Mouse (Mus musculus) frontal cortex, adult 2 months (tissue): ENCODE measurements around the gene Fgfr2. TPM values are rescaled to one million over a fixed set of nuclear protein-coding genes. Genes with fewer than 3 reads are reported as not detected.
"Not testable (repeated sequence)": the region's sequence is repeated elsewhere in the genome, so short reads cannot be mapped to it uniquely, and the experiment has no call there.

Experiments used
- DNase-seq, 2 experiments: peaks; one replicate each; pipeline ENCODE4 v3.0.0; 2022; ENCODE audit warnings: low spot score in 1 of 2; ENCODE audit errors: extremely low spot score in 1 of 2
- polyA plus RNA-seq: library from polyadenylated mRNA; depleted of rRNA; stranded (reverse); fragments of >200 nt; gene quantifications from 2 replicates; pipeline ENCODE4 v1.2.3, GENCODE M21; 2012

The Fgfr2 gene
- polyA plus RNA-seq, 1 experiment, result 69.6 TPM

- DNase-seq, result no peak
Observed at GRCm38 (mm10) chr7:131542115-131542871, 1580.9 kb downstream of the Fgfr2 start, which contains the start of gene Hmx3. Gene Hmx3 (plus strand): TSS chr7:131542867.

DNA sequence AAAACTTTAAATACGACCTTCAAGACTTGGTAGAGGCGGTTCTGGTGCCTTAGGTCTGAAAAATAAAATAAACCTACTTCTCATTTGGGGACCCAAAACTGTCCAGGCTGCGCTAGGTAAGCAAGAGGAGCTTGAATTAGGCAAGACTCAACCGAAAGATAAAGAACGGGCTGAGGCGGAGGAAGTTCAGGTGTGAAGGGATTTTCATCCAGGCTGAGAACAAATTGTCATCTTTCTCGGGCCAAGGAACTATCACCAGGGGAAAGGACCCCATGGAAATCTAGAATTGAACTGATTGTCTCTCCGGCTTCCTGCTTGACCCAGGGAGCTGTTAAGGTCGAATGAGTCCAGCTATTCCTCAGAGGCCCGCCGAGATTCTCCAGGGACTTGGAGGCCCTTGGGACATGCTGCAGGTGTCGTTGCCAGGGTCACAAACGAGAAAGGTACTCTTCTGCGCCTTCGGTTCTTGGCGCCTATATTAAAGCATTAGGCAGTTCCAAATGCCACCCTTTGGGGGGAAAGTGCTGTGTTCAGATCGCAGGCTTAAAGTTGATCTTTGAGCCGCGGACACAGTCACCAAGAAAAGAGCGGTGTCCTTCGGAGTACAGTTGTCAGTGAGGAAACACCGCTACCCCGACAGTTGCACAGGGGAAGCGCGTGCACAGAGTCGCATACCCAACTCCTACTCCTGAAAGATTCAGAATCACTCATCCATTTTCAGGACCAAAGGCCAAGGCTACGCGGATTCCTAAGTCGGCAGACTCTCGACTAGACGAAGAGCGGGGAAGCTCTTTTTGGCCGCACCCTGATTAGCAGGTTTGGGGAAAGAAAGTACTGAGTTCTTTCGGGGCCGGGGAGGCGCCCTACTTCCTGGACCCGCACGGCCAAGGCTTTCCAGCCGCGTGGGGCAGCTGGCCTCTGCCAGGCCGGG, 1581.7 kb downstream of the Fgfr2 start:
- no peak for DNase-seq

GRCm38 (mm10) chr7:131539979-131540378, 1583.2 kb downstream of the Fgfr2 start:
- peak; percentile 67 to 91 for DNase-seq

DNA sequence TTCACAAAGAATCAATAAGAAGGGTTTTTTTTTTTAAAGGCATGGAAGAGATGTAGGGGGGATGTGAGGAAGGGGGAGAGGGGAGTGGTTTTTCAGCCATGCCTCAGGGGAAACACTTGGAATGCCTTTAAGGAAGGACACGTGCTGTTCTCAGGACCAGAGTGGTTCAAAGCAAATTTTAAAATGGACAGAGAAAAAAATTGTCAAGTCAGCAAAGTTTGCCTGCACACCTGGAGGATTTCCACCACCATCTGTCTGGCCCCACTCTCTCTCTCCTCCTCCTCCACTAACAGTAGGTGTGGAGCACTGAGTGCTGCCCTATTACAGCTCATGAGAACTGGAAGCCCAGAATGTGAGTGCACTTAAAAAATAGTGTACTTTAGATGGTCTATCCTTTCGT, 1619.4 kb downstream of the Fgfr2 start:
- no peak for DNase-seq

- no peak for DNase-seq
Observed at GRCm38 (mm10) chr7:131478403-131478802, 1644.7 kb downstream of the Fgfr2 start.

GRCm38 (mm10) chr7:131477140-131477539, 1646.0 kb downstream of the Fgfr2 start:
- DNase-seq, result no peak

DNA sequence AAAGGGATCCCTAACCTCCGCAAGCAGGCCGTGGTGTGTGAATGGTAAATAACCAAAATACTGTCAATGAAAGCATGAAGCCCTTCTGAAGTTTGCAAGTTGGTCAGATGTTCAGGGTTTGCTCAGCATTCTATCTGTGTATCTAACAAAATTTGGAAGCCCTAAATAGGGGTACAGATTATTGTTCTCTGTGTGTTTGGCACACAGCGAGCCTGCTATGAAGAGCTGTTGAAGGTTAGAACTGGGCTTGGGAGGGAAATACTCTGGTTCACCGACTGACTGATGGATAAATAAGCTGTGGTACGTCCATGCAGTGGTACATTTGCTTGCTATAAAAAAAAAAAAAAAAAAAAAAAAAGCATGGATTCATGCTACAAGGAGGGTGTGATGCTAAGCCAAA, 1651.6 kb downstream of the Fgfr2 start:
- DNase-seq, result no peak

DNA sequence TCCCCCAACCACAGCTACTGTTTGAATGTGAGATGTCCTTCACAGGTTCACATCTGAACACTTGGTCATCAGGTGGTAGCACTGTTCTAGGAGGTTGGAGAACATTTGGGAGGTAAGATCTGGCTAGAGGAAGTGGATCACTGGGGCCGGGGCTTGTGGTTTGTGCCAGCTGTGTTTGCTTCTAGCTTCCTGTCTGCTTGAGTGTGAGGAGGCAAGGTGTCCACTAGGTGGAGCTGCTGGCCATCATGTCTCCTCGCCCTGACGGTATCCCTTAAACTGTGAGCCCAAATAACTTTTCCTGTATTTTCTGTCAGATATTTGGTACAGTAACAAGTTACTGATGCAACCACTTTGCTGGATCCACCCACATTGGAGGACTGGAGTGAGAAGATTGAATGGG, 1653.6 kb downstream of the Fgfr2 start:
- DNase-seq, result no peak

GRCm38 (mm10) chr7:131467312-131467711, 1655.8 kb downstream of the Fgfr2 start:
- no peak for DNase-seq

DNA sequence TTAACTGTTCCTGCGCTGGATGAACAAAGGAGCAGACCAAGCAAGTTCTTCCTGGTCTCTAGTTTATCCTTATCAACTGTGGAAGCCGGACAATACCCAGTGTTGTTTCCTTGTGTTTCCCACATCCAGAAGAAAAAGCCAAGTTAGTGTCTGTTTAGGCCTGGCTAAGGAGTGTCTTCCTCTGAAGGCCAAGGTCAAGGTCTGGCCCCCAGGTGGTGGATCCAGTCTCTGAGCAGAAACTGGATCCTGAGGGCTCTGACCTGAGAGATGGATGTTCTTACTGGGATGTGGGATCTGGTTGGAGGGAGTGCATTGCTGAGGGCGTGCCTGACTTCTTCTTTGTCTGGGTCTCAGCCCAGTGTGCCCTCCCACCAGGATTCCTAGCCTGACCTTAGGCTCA, 1657.4 kb downstream of the Fgfr2 start:
- DNase-seq, result no peak

DNA sequence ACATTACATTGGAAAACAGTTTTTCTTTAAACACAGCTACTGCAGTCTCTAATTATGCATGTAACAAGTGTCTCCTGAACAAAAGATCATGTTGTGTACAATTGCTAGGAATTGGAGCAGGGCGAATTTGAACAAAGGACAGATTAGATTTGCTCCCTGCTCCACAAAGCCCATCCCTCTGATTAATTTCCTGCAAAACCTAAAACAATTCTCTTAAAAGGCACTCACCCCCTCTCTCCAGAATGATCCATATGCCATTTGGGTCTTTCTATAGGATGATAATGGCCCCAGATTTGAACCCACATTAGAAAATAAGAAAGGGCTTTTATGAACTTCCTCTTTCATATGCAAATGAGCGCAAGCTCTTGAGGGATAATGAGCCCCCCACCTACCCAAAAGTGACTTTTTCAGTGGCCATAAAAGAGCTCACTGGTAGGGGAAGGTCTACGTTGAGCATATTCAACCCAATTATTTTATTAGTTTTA, 1658.0 kb downstream of the Fgfr2 start:
- DNase-seq, result no peak

- DNase-seq, result no peak
Observed at GRCm38 (mm10) chr7:131456714-131457113, 1666.4 kb downstream of the Fgfr2 start.

DNA sequence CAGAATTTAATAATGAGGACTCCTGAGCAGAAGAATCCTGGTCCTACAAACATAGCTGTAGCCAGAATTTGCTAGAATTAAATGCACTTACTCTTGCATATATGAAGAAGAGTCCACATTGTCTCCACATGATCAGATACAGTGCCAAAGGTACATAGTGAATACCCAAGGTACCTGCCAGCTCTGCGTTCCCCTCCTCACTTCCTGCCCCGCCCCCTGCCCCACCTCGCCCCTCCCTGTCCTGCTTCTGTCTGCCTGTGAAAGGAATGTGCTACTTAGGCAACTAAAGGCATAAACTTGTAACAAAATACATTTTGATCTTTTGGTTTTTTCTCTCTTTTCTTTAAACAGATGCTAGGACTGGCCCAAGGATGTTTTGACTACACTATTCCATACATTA, 1686.1 kb downstream of the Fgfr2 start:
- DNase-seq, result no peak

DNA sequence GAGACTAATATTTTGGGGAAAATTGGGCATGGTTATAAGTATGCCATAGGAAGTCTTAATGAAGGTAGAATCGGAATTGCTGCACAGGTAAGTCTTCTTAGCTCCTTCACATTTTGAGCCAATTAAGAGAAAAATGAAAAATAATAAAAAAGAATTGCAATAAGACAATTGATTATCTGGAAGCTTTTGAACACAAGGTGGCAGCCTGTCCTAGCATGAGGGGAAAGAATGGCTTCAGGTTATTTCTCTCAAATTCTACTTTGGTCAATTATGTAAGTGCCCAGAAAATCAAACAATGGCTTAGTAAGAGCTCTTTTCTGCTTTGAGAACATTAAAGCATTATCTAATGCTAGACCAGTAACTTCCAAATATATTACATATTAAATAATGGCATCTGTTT, 1688.9 kb downstream of the Fgfr2 start:
- no peak for DNase-seq

- peak in 1 of 2 experiments; percentile 74 for DNase-seq
Observed at GRCm38 (mm10) chr7:131432244-131432643, 1690.9 kb downstream of the Fgfr2 start.

- peak in 1 of 2 experiments; percentile 16 for DNase-seq
Observed at GRCm38 (mm10) chr7:131427331-131427730, 1695.8 kb downstream of the Fgfr2 start.

- DNase-seq, result no peak
Observed at GRCm38 (mm10) chr7:131424912-131425311, 1698.2 kb downstream of the Fgfr2 start.

GRCm38 (mm10) chr7:131417605-131418004, 1705.5 kb downstream of the Fgfr2 start:
- no peak for DNase-seq

- DNase-seq, result not testable (repeated sequence)
Observed at GRCm38 (mm10) chr7:131416742-131417141, 1706.4 kb downstream of the Fgfr2 start.

DNA sequence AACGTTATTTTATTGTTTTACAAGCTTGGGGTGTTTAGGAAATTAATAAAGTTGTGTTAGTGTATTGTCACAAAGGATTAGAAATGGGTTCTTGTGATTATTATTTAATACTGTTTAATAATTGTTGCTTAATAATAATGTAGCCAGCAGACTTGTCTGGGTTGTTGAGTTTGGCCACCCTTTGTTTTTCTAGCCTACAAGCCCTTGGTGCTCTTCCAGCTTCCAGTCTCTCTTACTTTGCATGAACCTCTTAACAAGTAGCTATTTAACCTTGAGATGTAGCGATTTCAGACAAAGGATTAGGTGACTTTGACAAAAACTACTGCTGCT, 1711.2 kb downstream of the Fgfr2 start:
- no peak for DNase-seq

- DNase-seq, result no peak
Observed at GRCm38 (mm10) chr7:131411221-131411940, 1711.8 kb downstream of the Fgfr2 start.
